Mouse (Mus musculus) MEL (cell line): ENCODE data around the gene Aarsd1. TPM values are rescaled to one million over a fixed set of nuclear protein-coding genes. Genes with fewer than 3 reads are reported as not detected.

Experiments used
- DNase-seq: peaks from one replicate; pipeline ENCODE4 v3.0.0; 2011; ENCODE audit warnings: low read depth, low spot score
- H3K27ac ChIP-seq: 2 replicates; pipeline ENCODE4 v1.5.1; 2012; ENCODE audit warnings: low read depth, mild to moderate bottlenecking, control low read depth, low read length, moderate library complexity; ENCODE audit not compliant: control insufficient read depth
- H3K27me3 ChIP-seq, 2 experiments: fragments of 150-350 bp in 1 of 2; sonication (generic) in 1 of 2; 2 replicates each; pipeline ENCODE4 v1.6.1; 2012; ENCODE audit warnings: low read length in 2 of 2, mild to moderate bottlenecking in 2 of 2, improper control_type of control experiment in 1 of 2, moderate library complexity in 1 of 2; ENCODE audit not compliant: insufficient read depth in 2 of 2, control insufficient read depth in 1 of 2
- H3K36me3 ChIP-seq, 2 experiments: 2 replicates each; pipeline ENCODE4 v1.6.1; 2012 to 2014; ENCODE audit warnings: low read length in 2 of 2, improper control_type of control experiment in 1 of 2, inconsistent platforms in 1 of 2, mild to moderate bottlenecking in 1 of 2; ENCODE audit not compliant: insufficient read depth in 2 of 2, control insufficient read depth in 1 of 2
- H3K4me1 ChIP-seq, 2 experiments: fragments of 150-350 bp in 1 of 2; sonication (generic) in 1 of 2; 2 replicates each; pipeline ENCODE4 v1.6.1; 2012; ENCODE audit warnings: low read length in 2 of 2, improper control_type of control experiment in 1 of 2, mild to moderate bottlenecking in 1 of 2; ENCODE audit not compliant: insufficient read depth in 2 of 2, control insufficient read depth in 1 of 2
- H3K4me3 ChIP-seq, 2 experiments: fragments of 150-350 bp in 1 of 2; sonication (generic) in 1 of 2; 2 replicates each; pipeline ENCODE4 v1.5.1; 2012; ENCODE audit warnings: low read depth in 2 of 2, low read length in 2 of 2, mild to moderate bottlenecking in 2 of 2, moderate library complexity in 2 of 2, control low read depth in 1 of 2, improper control_type of control experiment in 1 of 2; ENCODE audit not compliant: control insufficient read depth in 1 of 2, insufficient read depth in 1 of 2
- H3K79me2 ChIP-seq: 2 replicates; pipeline ENCODE4 v1.6.1; 2012; ENCODE audit warnings: mild to moderate bottlenecking, low read length, moderate library complexity; ENCODE audit not compliant: control insufficient read depth, poor library complexity, insufficient read depth
- H3K9ac ChIP-seq: 2 replicates; pipeline ENCODE4 v1.6.1; 2012; ENCODE audit warnings: low read depth, mild to moderate bottlenecking, control low read depth, low read length, moderate library complexity; ENCODE audit not compliant: control insufficient read depth, poor library complexity, severe bottlenecking
- H3K9me3 ChIP-seq: fragments of 150-350 bp; sonication (generic); replicated peaks from 2 replicates; pipeline ENCODE4 v1.6.1; 2012; ENCODE audit warnings: mild to moderate bottlenecking, low read length, improper control_type of control experiment, moderate library complexity; ENCODE audit not compliant: insufficient read depth
- CHD1 ChIP-seq: IDR thresholded peaks from 2 replicates; pipeline ENCODE4 v1.6.1; 2012; ENCODE audit warnings: low read depth, mild to moderate bottlenecking, inconsistent platforms, low read length, improper control_type of control experiment
- EP300 ChIP-seq, 2 experiments: IDR thresholded peaks; 2 replicates each; pipeline ENCODE4 v1.6.1; 2011; ENCODE audit warnings: improper control_type of control experiment in 2 of 2, low read length in 2 of 2, low read depth in 1 of 2, mild to moderate bottlenecking in 1 of 2
- ETS1 ChIP-seq: IDR thresholded peaks from 2 replicates; pipeline ENCODE4 v1.6.1; 2012; ENCODE audit warnings: low read depth, mild to moderate bottlenecking, inconsistent platforms, low read length, improper control_type of control experiment, moderate library complexity
- GABPA ChIP-seq: IDR thresholded peaks from 2 replicates; pipeline ENCODE4 v1.6.1; 2012; ENCODE audit warnings: low read depth, mild to moderate bottlenecking, inconsistent platforms, low read length, improper control_type of control experiment, moderate library complexity
- GATA1 ChIP-seq: IDR thresholded peaks from 2 replicates; pipeline ENCODE4 v1.6.1; 2011; ENCODE audit warnings: low read depth, low read length, improper control_type of control experiment
- HCFC1 ChIP-seq: IDR thresholded peaks from 2 replicates; pipeline ENCODE4 v1.6.1; 2012; ENCODE audit warnings: low read depth, mild to moderate bottlenecking, inconsistent platforms, low read length, improper control_type of control experiment, moderate library complexity
- MAFK ChIP-seq: IDR thresholded peaks from 2 replicates; pipeline ENCODE4 v1.6.1; 2011; ENCODE audit warnings: low read depth, mild to moderate bottlenecking, low read length, improper control_type of control experiment, borderline replicate concordance
- MAX ChIP-seq: IDR thresholded peaks from 2 replicates; pipeline ENCODE4 v1.6.1; 2011; ENCODE audit warnings: low read length, improper control_type of control experiment
- MXI1 ChIP-seq: IDR thresholded peaks from 2 replicates; pipeline ENCODE4 v1.6.1; 2011; ENCODE audit warnings: mild to moderate bottlenecking, low read depth, low read length, improper control_type of control experiment
- MYC ChIP-seq: IDR thresholded peaks from 2 replicates; pipeline ENCODE4 v1.6.1; 2011; ENCODE audit warnings: low read depth, mild to moderate bottlenecking, low read length, improper control_type of control experiment, moderate library complexity
- NRF1 ChIP-seq: IDR thresholded peaks from 2 replicates; pipeline ENCODE4 v1.6.1; 2014; ENCODE audit warnings: low read depth, mild to moderate bottlenecking, inconsistent platforms, low read length, improper control_type of control experiment, moderate library complexity; ENCODE audit not compliant: poor library complexity, insufficient read depth, severe bottlenecking
- POLR2A ChIP-seq, 2 experiments: IDR thresholded peaks; 2 replicates each; pipeline ENCODE4 v1.6.1; 2011 to 2012; ENCODE audit warnings: low read length in 2 of 2, mild to moderate bottlenecking in 2 of 2, control low read depth in 1 of 2, improper control_type of control experiment in 1 of 2, low read depth in 1 of 2, moderate library complexity in 1 of 2; ENCODE audit not compliant: control insufficient read depth in 1 of 2, insufficient read depth in 1 of 2, poor library complexity in 1 of 2
- SIN3A ChIP-seq: IDR thresholded peaks from 2 replicates; pipeline ENCODE4 v1.6.1; 2012; ENCODE audit warnings: low read length, improper control_type of control experiment, inconsistent platforms
- TBP ChIP-seq: IDR thresholded peaks from 2 replicates; pipeline ENCODE4 v1.8.0; 2011; ENCODE audit warnings: low read depth, low read length, improper control_type of control experiment
- UBTF ChIP-seq: IDR thresholded peaks from 2 replicates; pipeline ENCODE4 v1.6.1; 2012; ENCODE audit warnings: low read depth, mild to moderate bottlenecking, inconsistent platforms, low read length, improper control_type of control experiment, moderate library complexity, borderline replicate concordance; ENCODE audit not compliant: insufficient read depth
- USF1 ChIP-seq: IDR thresholded peaks from 2 replicates; pipeline ENCODE4 v1.6.1; 2014; ENCODE audit warnings: low read depth, mild to moderate bottlenecking, inconsistent platforms, low read length, improper control_type of control experiment, moderate library complexity
- USF2 ChIP-seq, 2 experiments: IDR thresholded peaks; 2 replicates each; pipeline ENCODE4 v1.6.1; 2011 to 2012; ENCODE audit warnings: improper control_type of control experiment in 2 of 2, low read length in 2 of 2, borderline replicate concordance in 1 of 2, inconsistent platforms in 1 of 2, low read depth in 1 of 2, mild to moderate bottlenecking in 1 of 2; ENCODE audit not compliant: insufficient read depth in 1 of 2
- ZMIZ1 ChIP-seq: IDR thresholded peaks from 2 replicates; pipeline ENCODE4 v1.6.1; 2012; ENCODE audit warnings: low read depth, mild to moderate bottlenecking, inconsistent platforms, low read length, improper control_type of control experiment, moderate library complexity
- ZNF384 ChIP-seq: IDR thresholded peaks from 2 replicates; pipeline ENCODE4 v1.6.1; 2012; ENCODE audit warnings: low read depth, mild to moderate bottlenecking, inconsistent platforms, low read length, improper control_type of control experiment
- polyA plus RNA-seq, 2 experiments: library from polyadenylated mRNA; stranded (reverse) in 1 of 2; unstranded in 1 of 2; fragments of >175 nt in 1 of 2; fragments of >200 nt in 1 of 2; gene quantifications; 2 replicates each; pipeline versions ENCODE4 v1.2.1 to v1.2.4; 2012; ENCODE audit warnings: low replicate concordance in 2 of 2, low read depth in 1 of 2; ENCODE audit not compliant: insufficient read length in 2 of 2, insufficient read depth in 1 of 2, missing spikeins in 1 of 2
- total RNA-seq: library from RNA; depleted of rRNA; stranded (reverse); fragments of 300-350 nt; gene quantifications from 2 replicates; pipeline ENCODE4 v1.2.3, GENCODE M21; 2012

The Aarsd1 gene
- total and polyA plus RNA-seq, 3 experiments, result 80.5 to 371 (median 133) TPM

- Histone ChIP-seq H3K9ac (peak within 1 kb of the TSS; percentile 85), H3K27ac (peak within 1 kb of the TSS; percentile 59), H3K79me2 (peaks cover 20% of the 10 kb centered on the region)
- TF ChIP-seq GABPA (no peak), HCFC1 (0 out of 2 replicates have a peak, but pooled peaks have one; percentile 22), TBP (peak; percentile 43; the same call in 1 of the 2 replicates), ZMIZ1 (peak; percentile 85)
- TF ChIP-seq, all 39 proteins: peak for 3
- peaks cover 0 to 20% of the 10 kb centered on the region in 2 experiments; a peak in 3 of 4 replicates for H3K36me3 ChIP-seq
- H3K9me3 ChIP-seq, result no peaks in the 10 kb centered on the region
- H3K4me3 ChIP-seq, result peak within 1 kb of the TSS; percentile 85 to 91
- peak; percentile 59 for DNase-seq
- H3K27me3 ChIP-seq, result no peaks in the 10 kb centered on the region
- H3K4me1 ChIP-seq, result peaks cover 11 to 25% of the 10 kb centered on the region in 2 experiments
Measured at GRCm38 (mm10) chr11:101424105-101424851, 6.9 kb upstream of the Aarsd1 start, which contains the start of gene Gm27029. TSS of gene Gm27029 (minus strand) at chr11:101424796.

GRCm38 (mm10) chr11:101420148-101420547 is 2.7 kb upstream of the Aarsd1 start:
- Histone ChIP-seq H3K36me3 (peaks cover 0 to 18% of the 10 kb centered on the region in 2 experiments; a peak in 3 of 4 replicates), H3K9me3 (no peaks in the 10 kb centered on the region), H3K9ac (peak overlapping the region; percentile 13; the same call in 1 of the 2 replicates), H3K79me2 (peaks cover 14% of the 10 kb centered on the region), H3K4me3 (peak overlapping the region in 1 of 2 experiments; percentile 28; a peak in 1 of 4 replicates), H3K27ac (peak overlapping the region; percentile 17; the same call in 1 of the 2 replicates), H3K27me3 (no peaks in the 10 kb centered on the region), H3K4me1 (peaks cover 12 to 17% of the 10 kb centered on the region in 2 experiments)
- TF ChIP-seq MXI1 (peak; percentile 96), MAFK (no peak), ZNF384 (peak; percentile 50), TBP (no peak), GATA1 (peak; percentile 14), MAX (peak; percentile 97), CHD1 (no peak), ETS1 (peak; percentile 48; the same call in 1 of the 2 replicates), SIN3A (peak; percentile 95), EP300 (IDR thresholded peaks at IDR 0.05; ENCODE audit: low read depth in 1 of 2, low read length in 2 of 2) (0 out of 4 replicates have a peak, but pooled peaks of 1 of the 2 experiments have one; percentile 10), NRF1 (no peak), POLR2A (IDR thresholded peaks at IDR 0.05; ENCODE audit: control insufficient read depth in 1 of 2, insufficient read depth in 1 of 2, low read depth in 1 of 2, low read length in 2 of 2, poor library complexity in 1 of 2) (no peak), USF2 (IDR thresholded peaks at IDR 0.05; ENCODE audit: borderline replicate concordance in 1 of 2, insufficient read depth in 1 of 2, low read depth in 1 of 2, low read length in 2 of 2) (peak in 1 of 2 experiments; percentile 37; a peak in 1 of 4 replicates), UBTF (no peak), MYC (peak; percentile 87), HCFC1 (peak; percentile 72), USF1 (peak; percentile 89)
- DNase-seq, result peak; percentile 81
